Mouse (Mus musculus) induced T-regulatory cell, adult 2 months (primary cell): ENCODE results near the gene Mccc1.
A peak's percentile ranks its signal among the peaks of the same experiment; 100 is the strongest.

Experiments used
- DNase-seq: peaks from one replicate; pipeline ENCODE4 v3.0.0-alpha.2; 2012; ENCODE audit warnings: low read depth

Gene Mccc1

DNA sequence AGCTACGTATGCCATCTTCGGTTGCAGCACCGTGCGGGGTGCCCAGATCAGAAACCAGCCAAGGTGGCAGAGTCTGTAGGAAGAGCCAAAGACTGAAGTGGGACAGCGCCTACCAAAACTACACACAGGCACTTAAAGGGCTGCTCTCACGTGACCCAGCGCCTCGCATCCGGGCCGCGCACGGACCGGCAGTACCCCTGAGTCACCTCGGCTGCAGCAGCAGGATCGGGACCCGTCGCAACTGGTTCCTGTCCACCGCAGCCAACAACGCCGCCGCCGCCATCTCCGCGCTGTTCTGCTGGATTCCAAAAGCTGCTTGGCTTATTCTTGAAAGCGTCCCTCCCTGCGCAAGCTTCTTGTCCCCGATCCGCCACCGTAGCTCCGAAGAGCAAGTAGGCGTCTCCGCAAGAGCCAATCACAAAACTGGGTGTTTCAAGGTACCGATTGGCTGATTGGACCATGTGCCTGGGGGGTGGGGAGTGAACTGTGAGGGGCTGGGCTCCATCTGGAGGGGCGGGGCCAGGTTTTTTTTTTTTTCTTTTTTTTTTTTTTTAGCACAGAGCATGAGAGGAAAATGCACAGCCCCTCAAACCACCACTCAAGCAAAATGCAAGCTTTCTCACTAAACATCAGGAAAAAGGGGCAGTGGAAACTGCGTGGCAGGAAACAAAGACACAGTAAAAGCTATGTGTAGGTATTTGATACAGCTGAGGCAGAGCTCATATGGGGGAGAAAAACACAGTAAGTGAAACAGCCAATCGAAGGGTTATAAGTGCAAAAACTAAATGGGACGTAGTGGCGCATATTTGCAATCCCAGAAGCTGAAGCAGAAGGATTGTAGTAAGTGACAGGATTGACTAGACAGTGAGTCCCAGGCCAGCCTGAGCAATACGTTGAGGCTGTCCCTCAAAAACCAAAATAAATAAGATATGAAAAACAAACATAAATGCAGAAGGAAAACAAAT lies at the start of gene Mccc1:
TSS of gene Mccc1 (minus strand) at position 404 of the 965 bp plus-strand sequence.
- DNase-seq: peak; percentile 95

DNA sequence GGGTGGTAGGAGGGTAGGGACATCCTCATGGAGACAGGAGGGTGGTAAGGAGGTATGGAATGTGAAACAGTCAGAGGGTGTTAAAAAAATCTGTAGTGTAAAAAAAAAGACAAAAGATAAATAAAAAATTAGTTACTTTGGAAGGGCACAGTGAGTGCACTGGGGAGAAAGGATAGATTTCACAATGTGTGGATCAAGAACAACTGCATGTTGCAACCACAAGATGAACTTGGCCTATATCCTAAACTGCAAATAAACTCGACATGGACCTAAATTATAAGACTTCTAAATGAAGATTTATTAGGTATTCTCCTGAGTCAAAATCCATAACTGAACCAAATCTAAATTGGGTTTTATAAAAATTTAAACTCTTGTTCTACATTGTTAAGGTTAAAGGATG lies 48.6 kb upstream of the Mccc1 start:
- no peak for DNase-seq

DNA sequence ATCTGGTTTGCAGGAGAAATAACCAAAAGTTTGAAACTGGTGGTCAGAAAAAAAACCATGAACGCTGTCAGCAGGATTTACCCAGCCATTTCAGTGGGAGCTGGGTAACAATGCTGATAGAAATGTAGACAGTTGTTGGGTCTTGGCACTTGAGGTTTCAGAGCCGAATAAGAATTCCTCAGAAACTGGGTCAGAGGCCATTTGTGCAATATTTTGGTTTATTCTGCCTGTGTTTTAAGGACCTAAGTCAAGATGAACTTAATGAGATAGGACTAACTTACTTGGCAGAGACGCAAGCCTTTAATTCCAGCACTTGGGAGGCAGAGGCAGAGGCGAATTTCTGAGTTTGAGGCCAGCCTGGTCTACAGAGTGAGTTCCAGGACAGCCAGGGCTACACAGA lies 44.6 kb upstream of the Mccc1 start:
- DNase-seq: no peak

DNA sequence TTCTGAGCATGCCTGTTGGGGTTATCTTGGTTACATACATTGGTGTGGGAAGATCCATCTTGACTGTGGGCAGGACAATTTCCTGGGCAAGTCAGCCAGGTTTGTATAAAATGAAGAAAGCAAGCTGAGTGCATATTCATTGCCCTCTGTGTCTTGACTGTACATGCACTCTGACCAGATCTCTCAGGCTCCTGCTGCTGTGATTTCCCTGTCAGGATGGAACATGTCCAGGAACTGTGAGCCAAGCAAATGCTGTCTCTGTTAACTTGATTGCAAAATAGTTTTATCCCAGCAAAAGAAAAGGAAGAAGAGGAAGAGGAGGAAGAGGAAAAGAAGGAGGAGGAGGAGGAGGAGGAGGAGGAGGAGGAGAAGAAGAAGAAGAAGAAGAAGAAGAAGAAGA lies 44.0 kb upstream of the Mccc1 start:
- no peak for DNase-seq

DNA sequence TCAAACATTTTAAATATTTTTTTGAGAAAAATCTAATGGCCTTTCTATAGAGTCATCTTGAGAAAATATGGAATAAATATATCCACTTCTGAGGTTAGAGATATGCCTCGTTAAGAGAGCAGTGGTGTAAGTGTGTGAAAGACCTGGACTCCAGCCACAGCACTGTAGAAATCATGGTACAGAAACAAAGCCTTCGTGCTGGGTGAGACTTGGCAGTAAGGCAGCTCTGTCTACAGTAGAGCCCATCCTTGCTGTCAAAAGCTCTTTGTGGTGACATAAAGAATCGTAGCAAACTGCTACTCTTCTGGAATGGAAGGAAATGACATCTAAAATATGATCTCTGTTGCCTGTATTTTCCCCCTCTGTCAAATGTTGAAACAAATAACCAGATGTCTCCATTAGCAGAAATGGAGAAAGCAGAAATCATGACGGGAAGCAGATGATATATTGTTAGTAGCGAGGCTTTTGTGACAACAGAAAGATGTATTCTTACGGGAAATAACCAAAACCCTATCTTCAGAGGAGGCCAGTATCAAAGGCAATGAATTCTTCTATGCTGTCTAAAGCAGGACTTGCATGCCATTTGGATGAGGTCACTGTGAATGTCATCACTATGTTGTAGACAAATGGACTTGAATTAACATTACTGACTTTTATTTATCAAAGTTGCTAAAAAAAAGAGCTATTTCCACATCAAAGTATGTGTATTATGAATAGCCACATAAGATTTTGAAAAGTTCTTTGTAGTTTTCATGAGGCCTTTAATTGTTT lies 31.4 kb upstream of the Mccc1 start:
- DNase-seq: no peak

DNA sequence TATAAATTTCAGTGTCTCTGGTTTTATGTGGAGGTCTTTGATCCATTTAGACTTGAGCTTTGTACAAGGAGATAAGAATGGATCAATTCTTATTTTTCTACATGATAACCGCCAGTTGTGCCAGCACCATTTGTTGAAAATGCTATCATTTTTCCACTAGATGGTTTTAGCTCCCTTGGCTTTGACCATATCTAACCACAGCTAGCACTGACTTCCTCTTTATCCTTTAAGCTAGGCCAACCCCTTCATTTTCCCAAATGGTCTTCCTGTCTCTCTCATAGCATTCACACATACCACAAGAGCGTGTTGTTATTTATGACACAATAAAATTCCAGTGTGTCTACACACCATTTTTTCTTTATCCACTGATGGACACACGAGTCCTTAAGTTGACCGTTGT lies 29.5 kb upstream of the Mccc1 start:
- no peak for DNase-seq

DNA sequence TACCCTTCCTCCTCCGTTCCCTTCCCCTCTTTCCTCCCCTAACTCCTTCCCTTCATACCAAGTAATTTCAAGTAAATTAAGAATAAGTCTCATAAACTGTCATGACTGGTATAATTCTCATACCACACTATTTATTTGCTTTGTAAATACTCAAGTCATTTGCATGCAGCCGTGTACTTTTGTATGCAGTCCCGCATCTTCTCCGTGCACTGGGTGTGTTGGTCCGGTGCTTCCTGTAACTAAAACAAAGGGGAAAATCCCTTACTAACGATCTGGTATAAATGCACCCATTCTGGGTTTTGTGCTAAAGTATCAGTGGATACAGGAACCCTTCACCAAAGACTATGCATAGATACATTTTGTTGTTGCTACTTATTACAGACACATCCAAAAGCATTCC lies 25.3 kb upstream of the Mccc1 start:
- DNase-seq: no peak

DNA sequence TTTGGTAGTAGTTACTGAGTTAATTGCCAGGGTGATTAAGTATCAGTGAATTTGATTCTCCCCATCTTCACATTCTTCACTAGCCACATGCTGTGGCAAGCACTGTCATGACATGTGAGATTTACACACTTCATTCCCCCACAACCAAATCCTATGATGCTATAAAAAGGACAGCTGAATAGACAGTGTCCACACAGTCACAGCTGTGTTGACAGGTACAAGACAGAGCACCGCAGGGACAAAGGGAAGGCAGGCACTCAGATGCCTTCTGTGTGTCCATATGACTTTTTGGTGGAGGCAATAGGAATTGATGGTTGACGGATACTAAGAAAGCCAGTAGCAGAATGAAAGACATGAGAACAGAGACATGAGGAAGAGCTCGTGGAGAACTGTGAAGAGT lies 10.8 kb upstream of the Mccc1 start:
- DNase-seq: no peak

DNA sequence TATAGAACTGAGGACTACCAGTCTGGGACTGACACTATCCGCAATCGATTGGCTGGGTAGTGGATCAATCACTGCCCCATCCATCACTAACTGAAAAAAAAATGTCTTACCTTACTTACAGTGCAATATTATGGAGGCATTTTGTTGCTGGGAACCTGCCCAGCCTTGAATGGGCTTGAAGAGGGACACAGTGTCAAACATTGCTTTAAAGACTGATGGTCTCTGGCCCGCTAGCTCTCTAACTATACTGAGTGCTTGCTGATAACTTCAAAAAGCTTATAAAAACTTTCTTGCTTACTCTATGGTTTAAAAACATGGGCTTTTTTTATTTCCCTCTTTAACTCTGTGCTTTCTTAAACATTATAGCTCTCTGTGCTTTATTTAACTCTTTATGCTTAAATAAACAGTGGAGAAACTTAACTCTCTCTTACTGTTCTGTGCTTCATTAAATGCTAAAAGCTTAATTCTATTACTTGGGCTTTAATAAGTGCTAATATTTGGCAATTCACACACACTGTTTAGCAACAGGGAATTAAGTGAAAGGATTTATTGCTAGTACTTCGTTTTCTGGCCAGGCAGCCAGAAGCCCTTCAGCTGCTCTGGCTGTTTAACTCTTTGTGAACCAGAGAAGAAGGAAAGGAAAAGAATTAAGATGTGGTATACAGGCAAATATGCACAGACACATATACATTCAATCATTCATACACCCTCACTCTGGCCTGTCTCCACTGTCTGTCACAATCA lies 8.1 kb upstream of the Mccc1 start:
- DNase-seq: no peak

DNA sequence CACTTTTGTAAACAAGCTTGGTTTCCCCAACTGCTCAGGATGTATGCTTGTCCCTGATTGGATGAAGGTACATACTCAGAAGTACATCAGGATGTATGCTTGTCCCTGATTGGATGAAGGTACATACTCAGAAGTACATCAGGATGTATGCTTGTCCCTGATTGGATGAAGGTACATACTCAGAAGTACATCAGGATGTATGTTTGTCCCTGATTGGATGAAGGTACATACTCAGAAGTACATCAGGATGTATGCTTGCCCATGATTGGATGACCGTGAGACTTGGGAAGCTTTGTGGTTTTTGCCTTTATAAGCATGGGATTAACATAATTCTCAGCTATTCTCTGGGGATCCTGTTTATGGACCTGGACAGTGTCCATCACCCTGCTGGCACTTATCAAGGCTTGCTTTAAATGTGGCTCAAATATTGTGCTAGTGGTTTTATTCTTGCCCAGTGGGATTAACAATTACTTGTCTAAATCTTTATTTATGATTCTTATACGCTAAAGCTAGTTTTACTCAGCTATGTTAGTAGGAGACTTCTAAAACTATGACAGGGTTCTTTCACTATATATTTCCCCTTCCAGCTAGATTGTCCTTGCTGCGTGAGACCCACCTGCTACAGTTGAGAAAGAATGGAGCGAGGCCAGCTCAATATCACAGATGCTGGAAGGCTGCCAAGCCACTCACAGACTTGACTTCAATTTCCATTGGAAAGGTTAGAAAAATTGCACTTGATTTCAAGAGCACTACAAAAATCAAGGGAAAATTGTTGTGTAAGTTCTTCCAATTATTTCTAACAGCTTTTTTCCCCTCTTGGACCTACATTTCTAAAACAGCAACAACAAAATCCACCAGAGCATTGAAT lies 3.8 kb upstream of the Mccc1 start:
- no peak for DNase-seq

DNA sequence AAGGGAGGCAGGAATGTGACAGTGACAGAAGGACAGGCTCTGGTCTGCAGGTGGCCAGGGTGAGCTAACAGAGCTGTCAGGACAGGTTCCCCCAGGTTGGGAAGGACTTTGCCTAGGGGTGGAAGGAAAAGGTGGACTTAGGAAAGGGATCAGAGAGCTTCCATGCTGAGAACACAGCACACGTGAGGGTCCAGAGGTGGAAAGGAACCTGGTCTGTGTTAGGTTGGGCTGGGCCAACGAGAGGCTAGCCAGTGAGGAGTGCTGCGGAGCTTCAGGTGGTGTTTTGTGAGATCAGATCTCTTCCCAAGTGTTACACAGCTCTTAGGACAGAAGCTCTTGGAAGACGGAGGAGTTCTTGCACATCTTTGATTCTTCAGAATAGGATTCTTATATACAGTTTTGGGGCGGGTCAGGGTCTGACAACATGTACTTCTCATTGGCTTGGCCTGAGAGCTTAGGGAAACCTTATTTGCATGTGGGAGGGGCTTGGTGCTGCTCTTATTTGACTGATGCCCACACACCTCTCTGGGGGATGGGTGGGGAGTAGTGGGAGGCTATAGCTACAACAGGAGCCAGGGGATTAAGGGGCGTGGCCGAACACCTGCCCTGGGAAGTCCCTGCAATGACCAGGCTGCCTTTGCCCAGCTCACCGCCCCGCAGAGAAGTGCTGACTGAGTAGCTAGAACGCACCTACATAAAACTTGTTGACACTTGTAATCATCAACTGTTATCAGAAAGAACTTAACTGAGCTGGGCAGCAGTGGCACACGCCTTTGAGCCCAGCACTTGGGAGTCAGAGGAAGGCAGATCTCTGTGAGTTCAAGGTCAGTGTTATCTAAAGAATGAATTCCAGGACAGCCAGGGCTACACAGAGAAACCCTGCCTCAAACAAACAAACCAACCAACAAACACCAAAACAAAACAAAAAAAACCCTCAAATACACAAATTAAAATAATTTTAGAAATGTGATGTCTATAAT lies 5.6 kb downstream of the Mccc1 start:
- DNase-seq: no peak

DNA sequence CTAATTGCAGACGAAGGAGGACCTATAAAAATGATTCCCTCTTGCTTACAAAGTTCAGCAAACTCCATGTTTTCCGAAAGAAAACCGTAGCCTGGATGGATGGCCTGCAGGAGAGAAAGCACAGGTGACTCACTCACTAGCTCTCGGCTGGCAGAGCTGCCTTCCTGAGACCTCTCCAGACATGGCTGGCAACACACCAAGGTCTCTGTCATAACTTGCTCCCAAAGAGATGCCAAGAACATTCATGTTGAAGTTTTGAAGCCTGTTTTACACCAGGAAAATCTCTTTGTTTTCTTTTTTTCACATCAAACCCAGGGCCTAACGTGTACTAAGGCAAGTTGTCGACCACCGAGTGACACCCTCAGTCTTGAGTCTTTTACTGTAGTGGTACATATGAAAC lies 9.8 kb downstream of the Mccc1 start:
- no peak for DNase-seq

DNA sequence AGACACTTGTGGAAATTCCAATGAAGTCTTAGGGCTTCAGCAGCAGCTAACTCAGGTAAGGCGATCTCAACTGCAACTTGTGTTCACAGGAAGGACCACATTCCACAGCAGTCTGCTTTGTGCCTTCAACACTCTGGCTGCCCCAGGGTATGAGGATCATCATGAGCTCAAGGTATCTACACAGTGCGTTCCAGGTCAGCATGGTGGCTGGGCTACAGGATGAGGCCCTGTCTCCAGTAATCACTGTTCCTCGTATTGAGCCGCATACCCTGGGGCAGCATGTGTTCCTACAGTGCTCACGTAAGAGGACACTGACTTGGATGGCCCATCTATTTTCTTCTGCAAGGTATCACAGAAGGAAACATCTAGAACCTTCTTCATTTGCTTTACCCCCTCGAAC lies 12.4 kb downstream of the Mccc1 start:
- no peak for DNase-seq

DNA sequence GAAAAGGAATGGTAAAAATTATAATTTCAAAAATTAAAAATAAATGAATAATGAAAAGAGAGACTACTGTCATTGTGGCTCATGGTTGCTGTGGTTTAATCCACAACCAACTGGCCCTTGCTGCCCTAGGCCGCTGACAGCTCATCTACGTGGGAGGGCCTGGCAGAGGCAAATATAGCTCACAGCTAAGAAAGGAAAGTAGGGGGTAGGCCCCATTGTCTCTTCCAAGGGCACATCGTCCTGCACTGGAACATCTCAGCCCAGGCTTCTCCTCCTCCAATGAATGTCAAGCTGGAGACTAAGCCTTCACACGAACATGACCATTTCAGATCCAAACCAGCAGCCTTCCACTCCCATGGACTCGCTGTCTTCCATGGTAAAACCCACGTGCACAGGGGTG lies 14.2 kb downstream of the Mccc1 start:
- no peak for DNase-seq

DNA sequence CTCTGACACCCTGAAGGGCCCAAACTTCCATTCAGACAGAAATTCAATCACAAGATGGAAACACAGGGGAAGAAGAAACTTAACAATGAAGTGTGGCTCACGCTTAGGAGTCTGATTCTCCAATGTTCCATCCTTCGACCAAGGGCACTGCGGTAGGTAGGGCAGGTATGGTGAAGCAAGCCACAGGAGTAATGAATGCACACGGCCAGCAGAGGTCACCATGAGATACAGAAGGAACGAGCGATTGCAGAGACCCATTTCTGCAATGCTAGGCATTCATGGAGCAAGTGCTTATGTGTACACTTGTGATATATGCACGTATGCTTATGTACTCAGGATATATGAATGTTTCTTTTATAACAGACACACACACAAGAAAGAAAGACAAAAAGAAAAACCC lies 26.9 kb downstream of the Mccc1 start:
- DNase-seq: peak; percentile 72

DNA sequence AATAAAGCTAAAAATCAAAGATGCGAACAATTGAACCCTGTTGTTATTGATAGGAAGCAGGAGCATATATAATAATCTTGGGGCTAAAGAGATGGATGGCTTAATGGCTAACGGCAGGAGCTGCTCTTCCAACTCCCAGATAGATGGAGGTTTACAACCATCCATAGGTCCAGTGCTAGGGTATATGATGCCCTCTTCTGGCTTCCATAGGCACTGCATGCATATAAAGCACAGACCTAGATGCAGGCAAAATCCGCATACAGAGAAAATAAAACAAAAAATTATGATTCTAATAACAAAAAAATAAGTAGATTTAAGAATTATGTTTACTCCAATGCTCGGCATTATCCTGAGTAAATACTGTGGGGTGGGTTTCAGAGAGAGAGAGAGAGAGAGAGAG lies 27.5 kb downstream of the Mccc1 start:
- DNase-seq: peak; percentile 55

DNA sequence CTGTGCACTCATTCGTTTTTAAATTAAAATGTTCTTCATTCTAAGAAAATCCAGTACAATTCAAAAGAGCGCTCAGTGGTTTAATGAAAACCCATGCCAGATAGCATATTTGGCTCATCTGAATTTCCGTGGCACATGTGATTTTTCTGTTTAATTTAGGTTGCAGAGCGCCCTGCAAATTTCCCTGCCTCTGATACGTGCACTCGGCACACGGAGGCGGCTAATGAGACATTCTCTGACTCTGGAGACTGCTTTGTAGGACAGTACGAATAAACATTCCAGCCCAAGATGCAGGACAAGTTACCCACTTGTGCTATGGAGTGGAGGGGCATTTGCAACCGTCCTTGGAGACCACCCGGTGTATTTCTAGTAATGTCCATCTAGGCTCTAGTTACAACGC lies 29.3 kb downstream of the Mccc1 start:
- DNase-seq: no peak

DNA sequence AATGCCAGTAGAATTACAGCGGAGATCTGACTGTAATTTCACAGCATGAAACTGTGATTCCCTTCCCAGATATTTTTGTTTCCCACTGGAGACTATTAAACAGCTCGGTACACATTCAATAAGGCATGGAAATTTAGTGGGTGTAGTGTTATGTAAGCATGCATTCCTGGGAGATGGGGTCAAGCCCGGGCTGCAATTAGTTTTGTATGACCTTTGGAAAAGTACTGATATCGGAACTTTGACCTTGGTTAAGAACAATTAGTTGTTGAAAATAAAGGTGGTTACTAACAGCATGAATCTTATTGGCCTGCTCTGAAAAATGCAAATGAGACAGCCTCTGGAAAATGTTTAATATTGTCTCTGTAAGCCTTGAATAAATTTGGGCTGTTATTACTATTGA lies 30.0 kb downstream of the Mccc1 start:
- DNase-seq: no peak

DNA sequence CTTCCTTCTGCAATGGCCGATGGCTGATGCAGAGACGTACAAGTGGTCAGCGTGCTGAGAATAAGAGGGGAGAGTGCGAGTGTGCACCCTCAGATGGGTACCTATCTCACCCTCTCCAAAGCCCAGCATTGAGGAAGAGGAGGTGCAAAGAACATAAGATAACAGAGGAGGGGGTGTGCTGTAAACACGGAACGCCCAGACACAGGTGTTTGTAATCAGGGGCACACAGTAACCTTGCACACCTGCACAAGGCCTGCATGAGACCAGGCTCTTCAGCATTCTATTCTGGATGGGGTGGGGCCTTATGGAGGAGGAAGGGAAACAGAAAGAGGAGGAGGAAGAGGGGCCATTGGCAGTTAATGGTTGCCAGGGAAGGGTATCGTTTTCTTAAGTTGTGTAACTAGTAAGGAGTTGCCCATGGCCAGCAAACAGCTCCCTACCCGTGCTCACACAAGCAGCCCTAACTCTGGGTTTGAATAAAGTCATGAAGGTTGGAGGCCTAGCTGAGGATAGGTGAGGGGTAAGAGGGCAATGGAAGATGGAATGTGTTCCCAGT lies 33.0 kb downstream of the Mccc1 start:
- no peak for DNase-seq

DNA sequence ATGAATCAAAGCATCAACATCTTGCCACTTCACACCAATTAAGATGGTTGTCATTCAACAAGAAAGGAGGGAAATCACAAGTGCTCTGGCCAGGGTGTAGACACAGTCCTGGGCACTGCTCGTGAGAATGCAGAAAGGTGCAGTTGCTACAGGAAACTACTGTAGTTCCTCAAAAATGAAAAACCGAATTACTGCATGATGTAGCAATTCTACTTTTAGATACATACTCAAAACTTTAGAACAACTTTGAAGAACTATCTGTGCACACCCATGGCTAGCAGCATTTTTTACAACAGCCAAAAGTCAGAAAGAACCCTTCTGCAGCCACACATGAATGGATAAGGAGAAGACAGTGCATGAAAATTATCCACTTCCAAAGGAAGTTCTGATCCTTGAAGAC lies 34.0 kb downstream of the Mccc1 start:
- no peak for DNase-seq
